Mouse (Mus musculus) ES-E14 (cell line): ENCODE results near the gene Magi1.

Experiments used
- HCFC1 ChIP-seq: IDR thresholded peaks from 2 replicates; pipeline ENCODE4 v1.6.1; 2012; ENCODE audit warnings: low read length, inconsistent platforms, borderline replicate concordance; ENCODE audit not compliant: insufficient read depth
- MAFK ChIP-seq: IDR thresholded peaks from 2 replicates; pipeline ENCODE4 v1.6.1; 2014; ENCODE audit warnings: mild to moderate bottlenecking, low read depth, low read length, inconsistent platforms; ENCODE audit not compliant: insufficient read depth

DNA sequence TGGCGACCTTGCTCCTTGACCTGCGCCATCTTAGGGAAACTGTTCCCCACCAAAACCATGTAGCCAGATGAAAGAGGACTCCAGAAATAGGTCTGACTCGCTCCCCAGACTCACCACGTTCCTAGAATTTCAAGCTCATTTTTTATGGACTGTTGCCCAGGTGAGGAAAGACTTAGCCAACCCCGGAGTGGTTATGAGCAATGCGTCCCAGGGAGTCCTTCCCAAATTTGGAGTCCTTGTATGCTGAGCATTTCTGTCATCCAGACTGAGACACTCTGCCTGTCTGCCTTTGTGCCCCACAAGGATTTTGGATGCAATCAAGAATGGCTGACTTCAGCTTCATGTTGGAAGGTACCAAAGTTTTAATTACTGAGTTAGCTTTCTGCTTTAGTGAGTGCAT lies 19.8 kb upstream of the Magi1 start:
- TF ChIP-seq MAFK, result no peak
- TF ChIP-seq HCFC1, result no peak
